Mouse (Mus musculus): Measurements from ENCODE around the gene Pjvk.
A peak's percentile ranks its signal among the peaks of the same experiment; 100 is the strongest.

Gene Pjvk

DNA sequence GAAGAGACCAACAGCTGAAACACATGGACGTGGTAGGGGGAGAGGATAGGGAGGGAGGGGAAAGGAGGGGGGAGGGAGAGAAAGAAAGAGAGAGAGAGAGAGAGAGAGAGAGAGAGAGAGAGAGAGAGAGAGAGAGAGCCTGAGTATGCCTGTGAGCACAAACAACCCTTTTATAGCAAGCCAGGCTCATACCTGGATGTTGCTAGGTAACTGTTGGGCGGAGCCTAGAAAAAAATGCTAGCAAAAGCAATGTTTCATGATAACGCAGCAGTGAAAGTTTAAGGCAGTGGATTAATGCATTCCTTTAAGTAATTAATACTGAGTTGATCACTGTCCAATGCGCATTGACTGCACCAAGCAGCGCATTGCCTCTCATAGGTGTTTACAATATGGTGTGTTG is 6.4 kb downstream of the Pjvk start:
- no peak for TF ChIP-seq GATA4 (IDR thresholded peaks at IDR 0.05; ENCODE audit: insufficient replicate concordance, low read length)

DNA sequence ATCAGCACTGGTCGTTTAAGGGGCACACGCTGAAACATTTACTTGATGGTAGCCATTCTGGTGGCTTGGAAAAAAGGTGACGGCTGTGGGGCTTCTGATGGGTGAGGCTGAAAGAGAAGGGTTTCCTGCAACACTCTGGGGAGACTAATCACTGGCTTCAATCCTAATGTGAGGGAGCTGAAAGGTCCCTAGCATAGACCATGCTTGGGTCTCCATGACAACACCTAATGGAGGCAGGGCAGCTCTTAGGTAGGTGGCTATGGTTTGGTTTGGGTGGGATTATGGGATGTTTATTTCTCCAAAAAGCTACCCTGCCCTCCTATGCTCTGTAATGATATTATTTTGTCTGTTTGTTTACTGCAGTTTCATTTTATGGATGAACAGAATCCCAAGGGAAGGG is 7.2 kb downstream of the Pjvk start:
- TF ChIP-seq GATA4 (IDR thresholded peaks at IDR 0.05; ENCODE audit: insufficient replicate concordance, low read length), result no peak

DNA sequence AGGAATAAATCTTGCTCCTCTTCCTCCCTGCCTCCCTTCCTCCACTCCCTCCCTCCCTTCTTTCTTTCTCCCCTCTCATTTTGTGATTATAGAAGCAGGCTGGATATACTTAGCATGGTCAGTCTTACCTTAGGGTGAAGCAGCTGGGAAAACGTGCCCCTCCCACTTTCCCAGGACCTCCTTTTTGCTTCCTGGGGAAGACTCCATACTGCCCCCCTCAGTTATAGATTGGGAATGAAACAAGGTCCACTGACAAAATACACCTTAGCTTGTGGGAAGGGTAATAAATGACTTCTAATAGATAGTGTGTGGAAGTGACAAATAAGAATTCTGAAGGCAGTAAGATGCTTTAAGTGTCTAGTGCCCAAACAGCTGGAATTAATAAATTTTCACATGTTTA is 7.7 kb downstream of the Pjvk start:
- no peak for TF ChIP-seq GATA4 (IDR thresholded peaks at IDR 0.05; ENCODE audit: insufficient replicate concordance, low read length)

DNA sequence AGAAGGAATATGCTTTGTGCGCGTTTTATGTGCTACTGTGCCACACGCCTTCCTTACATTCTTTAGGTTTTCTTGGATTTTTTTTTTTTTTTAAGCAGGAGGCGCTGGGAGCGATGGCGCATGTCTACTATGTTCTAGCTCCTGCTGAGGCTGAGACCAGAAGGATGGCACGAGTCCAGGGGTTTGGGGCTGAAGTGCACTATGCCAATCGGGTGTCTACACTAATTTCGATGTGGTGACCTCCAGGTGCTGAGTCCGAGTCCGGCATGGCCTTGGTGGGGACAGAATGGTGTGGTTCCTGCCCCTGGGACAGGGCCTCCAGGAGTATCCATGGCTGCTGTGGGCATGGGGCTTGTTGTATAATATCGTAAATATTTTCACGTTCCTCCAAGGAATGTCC is 10.3 kb downstream of the Pjvk start:
- TF ChIP-seq GATA4 (IDR thresholded peaks at IDR 0.05; ENCODE audit: insufficient replicate concordance, low read length), result no peak

DNA sequence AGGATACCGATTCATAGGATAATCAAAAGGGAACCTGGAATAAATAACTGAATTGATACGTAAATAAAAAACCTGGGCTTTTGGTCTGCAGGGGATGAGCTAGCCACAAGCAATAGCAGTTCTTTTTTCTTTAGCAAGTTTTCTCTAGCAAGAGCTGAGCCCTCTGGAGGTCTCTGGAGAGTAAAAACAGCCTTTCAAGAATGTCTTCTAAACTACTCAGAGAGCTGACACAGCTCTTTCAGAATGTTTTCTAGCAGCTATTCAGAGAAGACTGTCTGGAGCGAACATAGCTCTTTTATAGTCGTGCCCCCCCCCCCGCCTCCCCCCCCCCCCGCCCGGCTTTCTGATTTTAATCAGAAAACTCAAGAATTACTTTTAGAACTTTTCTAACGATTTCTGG is 11.1 kb downstream of the Pjvk start:
- TF ChIP-seq GATA4 (IDR thresholded peaks at IDR 0.05; ENCODE audit: insufficient replicate concordance, low read length), result no peak

DNA sequence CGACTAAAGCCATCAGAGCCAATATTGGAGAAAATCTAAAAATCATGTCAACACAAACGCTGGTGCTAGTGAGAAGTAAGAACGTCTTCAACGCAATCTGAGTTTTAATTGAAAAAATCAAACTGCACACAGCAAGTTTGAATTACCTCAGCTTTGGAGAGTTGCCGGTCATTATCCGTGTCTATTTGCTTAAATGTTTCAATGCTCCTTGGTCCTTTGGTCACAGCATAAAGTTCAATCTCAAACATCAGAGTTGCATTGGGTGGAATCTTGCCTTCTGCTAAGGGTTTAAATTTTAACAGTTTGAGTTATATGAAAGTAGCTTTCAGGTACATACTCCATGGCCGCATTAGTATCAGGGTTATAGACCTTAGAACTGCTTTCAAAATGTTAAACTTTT is 17.3 kb downstream of the Pjvk start:
- no peak for TF ChIP-seq GATA4 (IDR thresholded peaks at IDR 0.05; ENCODE audit: insufficient replicate concordance, low read length)

DNA sequence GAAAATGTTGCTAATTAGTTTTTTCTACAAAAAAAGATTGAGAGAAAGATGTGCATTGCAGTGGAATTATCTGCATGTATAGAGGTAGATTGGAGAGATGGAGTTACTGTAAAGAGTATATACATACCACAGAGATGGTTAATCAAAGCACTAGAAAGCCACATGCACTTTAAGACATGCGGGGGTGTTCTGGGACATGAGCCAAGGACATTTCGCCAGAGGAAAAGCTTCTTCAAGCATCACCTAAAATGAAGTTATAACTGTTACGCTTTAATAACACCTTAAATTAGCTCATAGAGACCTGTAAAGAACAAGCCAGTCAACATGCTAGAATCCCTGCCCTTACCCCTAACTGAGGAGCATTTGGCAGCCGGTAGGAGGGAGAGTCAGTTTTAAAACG is 18.9 kb downstream of the Pjvk start:
- TF ChIP-seq GATA4 (IDR thresholded peaks at IDR 0.05; ENCODE audit: insufficient replicate concordance, low read length), result no peak

DNA sequence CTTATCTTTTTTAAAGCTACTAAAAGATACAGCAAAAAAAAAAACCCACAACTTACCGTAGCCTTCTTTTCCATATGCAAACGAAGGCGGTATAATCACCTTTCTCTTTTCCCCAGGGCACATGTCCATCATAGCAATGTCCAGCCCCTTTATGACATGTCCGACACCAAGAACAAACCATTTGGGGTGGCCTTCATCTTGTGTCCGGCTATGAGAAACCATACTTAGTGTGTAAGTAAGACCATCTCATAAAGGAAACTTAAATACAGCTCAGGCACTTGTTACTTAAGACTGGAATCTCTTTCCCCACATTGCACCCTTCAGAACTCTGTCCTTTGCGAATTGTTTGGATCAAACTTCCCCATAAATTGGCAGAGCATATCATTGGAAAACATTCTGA is 23.4 kb downstream of the Pjvk start:
- no peak for TF ChIP-seq GATA4 (IDR thresholded peaks at IDR 0.05; ENCODE audit: insufficient replicate concordance, low read length)

DNA sequence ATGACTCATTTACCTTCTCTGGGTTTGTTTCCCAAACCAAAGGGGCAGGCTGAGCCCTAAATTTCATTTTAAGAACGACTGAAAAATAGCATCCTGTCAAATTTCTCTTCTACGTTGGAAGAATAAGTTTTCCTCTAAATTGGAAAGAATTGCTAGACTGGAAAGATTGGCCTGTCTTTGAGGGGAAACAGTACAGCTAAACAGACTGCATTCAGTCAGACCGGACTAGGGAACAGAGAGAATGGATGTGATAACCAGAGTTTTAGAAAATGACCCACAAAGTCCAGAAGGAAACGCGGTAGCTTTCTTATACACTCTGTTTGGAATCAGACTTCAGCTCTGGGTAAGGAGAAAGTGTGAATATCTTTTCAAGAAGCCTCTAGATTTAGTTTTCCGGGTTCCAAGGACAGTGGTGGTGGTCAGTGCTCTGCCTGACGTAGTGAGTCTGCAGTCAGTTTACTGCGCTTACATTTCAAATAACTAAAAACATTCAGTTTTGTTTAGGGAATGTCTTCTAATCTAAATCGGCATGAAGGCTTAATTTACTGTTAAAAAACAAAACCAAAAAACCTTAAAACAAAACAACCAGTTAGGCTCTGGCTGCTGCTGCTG is 24.0 kb downstream of the Pjvk start:
- no peak for TF ChIP-seq GATA4 (IDR thresholded peaks at IDR 0.05; ENCODE audit: insufficient replicate concordance, low read length)

DNA sequence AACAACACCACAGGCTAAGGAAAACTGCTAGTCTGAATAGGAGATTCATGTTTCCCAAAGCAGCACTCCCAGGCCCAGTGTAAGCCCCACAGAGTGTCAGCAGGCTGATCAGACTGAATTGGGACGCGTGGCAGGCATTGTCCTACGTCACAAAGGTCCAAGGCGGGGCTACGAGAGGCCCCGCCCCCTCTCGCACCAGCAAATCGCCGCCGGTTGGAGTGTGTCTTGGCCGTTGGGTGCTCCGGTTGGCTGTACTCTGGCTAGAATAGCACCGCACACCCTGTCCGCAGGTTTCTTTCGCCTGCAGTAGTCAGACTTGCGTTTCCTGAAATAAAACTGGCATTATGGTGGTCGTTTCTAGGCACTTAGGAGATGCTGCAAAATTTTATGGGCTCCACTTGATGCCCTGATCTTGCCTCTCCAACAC is 24.7 kb downstream of the Pjvk start, which contains the start of gene Fkbp7:
TSS of gene Fkbp7 (minus strand) at position 151 of the 427 bp plus-strand sequence.
- no peak for TF ChIP-seq GATA4 (IDR thresholded peaks at IDR 0.05; ENCODE audit: insufficient replicate concordance, low read length)

DNA sequence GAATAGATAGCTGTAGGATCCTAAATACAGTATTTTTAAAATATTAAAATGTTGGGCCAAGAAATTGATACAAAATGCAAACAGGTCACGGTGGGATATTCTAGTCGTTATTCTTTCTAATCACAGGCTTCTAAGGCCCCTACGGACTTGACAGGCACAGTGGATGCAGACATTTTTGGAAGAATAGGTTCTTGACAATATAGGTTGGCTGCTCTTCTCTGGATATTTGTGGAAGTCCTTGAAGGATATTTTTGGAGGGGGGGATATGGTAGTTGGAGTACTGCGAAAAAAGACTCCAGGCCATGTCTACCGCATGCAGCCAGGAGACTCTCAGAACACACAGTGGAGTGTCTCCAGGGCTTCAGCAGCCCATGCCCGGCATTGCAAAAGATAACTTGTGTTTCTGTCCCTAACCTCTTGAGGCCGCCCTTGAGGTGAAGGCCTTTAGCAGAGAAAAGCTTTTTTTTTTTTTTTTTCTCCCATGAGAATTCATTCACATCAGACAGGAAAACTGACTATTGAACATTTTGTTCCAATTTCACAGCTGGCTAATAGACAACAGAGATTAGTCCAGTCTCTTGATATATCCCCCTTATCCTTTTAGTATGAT is 25.3 kb downstream of the Pjvk start:
- peak; percentile 64; the same call in 1 of the 2 replicates for TF ChIP-seq GATA4 (IDR thresholded peaks at IDR 0.05; ENCODE audit: insufficient replicate concordance, low read length)

DNA sequence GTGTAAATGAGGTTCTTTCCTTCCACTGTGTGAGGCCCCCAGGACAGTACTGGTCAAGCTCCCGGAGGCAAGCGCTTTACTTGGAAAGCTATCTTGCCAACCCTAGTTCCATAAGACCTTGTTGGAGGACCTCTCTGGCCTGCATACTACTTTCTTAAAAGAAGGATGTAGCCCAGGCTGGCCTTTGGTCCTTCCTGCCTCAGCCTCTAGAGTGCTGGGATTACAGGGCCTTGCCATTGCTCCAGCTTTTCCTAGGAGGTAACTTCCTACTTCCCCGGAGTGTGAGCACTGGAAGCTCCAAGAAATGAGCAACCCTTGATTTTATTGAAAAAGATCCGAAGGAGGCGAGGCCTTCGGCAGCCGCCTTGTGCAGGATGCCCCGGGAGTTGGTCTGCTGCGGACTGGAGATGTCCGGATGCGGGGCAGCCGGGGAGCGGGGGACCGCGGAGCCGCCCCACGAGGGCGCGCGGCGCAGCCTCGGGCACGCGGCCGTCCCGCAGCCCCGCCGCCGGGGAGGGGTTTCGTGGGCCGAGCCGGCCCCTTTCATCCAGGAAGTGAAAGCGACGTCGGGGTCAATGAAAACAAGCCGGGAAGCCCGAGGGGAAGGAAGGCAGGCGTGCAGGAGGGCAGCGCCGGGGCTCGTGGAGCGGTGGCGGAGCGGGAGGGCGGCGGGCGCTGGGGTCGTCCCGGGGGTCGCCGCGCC is 26.6 kb downstream of the Pjvk start, which contains the start of gene Plekha3:
TSS of gene Plekha3 (plus strand) at position 557 of the 703 bp plus-strand sequence.
- no peak for TF ChIP-seq GATA4 (IDR thresholded peaks at IDR 0.05; ENCODE audit: insufficient replicate concordance, low read length)

DNA sequence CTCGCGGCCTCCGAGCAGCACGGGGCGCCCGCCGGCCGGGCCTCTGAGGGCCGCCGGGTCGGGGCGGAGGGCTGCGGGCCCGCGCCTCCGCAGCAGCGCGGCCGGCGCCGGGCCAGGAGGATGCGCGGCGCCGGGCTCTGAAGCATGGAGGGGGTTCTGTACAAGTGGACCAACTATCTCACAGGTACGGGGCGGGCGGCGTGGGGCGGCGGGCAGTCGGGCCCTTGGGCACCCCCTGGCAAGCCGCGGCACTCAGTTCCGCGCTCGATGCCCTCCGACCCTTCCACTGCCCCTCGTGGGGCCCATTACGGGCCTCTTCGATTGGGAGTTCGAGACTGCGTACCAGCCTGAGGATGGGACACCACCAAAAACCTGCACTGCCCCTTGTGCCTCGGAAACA is 27.2 kb downstream of the Pjvk start:
- TF ChIP-seq GATA4 (IDR thresholded peaks at IDR 0.05; ENCODE audit: insufficient replicate concordance, low read length), result no peak

DNA sequence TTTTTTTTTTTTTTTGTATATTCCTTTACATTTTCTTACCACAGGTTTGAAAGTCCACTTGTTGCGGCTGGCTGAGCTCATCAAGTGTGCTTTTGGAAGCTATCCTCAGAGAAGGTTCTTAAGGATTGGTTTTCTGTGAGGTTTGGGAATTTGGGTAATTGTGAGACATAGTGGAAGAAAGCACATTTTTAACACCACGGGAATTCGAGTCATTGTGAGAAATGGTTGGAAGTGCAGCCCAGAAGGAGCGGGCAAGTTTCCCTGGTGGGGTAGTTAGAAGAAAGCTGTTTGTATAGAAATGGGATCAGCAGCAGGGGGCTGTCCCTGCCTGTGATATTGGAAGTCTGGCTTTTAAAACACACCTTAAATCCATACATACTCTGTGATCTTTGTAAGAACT is 27.7 kb downstream of the Pjvk start:
- TF ChIP-seq GATA4 (IDR thresholded peaks at IDR 0.05; ENCODE audit: insufficient replicate concordance, low read length), result no peak

DNA sequence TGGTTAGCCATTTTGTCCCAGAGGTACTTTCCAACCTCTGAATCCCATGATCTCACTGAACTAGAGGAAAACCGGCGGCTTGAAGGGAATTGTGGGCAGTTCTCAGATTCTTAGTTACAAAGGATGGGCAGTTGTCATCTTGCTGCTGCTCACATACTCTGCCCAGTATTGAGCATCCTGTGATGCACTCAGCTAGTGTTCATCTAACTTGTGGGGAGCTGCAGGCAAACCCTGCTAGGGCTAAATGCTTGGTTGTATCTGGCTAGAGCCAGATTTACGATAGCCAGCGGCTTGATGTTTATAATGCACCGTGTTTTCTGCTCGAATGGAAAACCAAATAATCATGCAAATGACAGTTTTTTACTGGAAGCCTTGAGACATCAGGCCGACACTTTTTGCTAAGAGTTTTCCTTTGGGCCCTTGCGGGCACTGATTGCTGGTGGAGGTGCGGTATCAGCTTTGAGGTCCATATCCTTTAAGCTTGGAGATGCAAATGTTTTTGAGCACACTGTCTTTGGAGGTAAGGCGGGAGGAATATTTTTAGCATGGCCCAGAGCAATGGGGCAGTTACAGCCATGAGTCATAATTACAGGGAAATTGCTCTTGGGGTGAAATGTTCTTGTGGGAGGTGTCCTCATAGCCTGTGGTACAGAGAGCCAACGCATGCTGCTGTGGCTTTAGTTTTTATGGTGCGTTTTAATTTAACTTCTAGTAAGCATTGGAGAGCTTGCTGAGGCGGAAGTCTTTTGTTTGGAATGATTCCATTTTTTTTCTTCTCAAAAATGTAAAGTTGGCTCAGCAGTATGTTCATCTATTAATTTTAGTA is 28.3 kb downstream of the Pjvk start:
- TF ChIP-seq GATA4 (IDR thresholded peaks at IDR 0.05; ENCODE audit: insufficient replicate concordance, low read length), result no peak
